Mouse (Mus musculus): ENCODE results near the gene Tmem229b. TPM values are rescaled to one million over a fixed set of nuclear protein-coding genes. Genes with fewer than 3 reads are reported as not detected.

Tmem229b gene
- polyA plus RNA-seq, 1 experiment from 2014 or later = 3.3 TPM

DNA sequence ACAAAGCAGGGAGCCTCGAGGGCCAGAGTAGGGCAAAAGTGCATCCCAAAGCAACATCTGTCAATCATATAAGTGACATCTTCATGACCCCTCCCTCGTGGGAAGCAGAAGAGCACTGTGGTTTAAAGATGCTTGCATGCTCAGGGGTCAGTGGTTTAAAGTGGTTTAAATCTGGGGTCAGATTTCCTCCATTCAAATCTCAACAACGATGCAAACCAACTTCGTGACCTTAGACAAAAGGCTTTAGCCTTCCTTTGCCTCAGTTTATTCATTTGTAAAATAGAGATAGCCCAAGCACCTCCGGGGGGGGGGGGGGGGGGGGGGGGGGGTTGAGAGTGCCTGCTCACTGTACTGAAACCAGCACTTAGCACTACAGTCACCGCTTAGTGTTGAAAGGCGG lies 10.7 kb downstream of the Tmem229b start:
- ATAC-seq (replicated peaks; ENCODE audit: low FRiP score, low read depth) (no peak), DNase-seq (ENCODE audit: low spot score) (no peak)
- H3K36me3 ChIP-seq (ENCODE audit: insufficient read depth, low read length) = no peaks in the 10 kb centered on the region
- 35% methylated on average over 6 of the region's 7 CpGs for WGBS
- no peak for TF ChIP-seq CTCF (IDR thresholded peaks at IDR 0.05; ENCODE audit: low read depth)
- no peak overlapping the region for H3K4me2 ChIP-seq (ENCODE audit: low read length)
- no peak overlapping the region for H3K4me3 ChIP-seq (replicated peaks; ENCODE audit: low read depth, low read length)
- H3K27me3 ChIP-seq (ENCODE audit: insufficient read depth, low read length) = no peaks in the 10 kb centered on the region
- H3K27ac ChIP-seq = no peak overlapping the region
- no peaks in the 10 kb centered on the region for H3K9me3 ChIP-seq (replicated peaks; ENCODE audit: low read length)
- H3K4me1 ChIP-seq (replicated peaks; ENCODE audit: insufficient read depth, low read length) = no peaks in the 10 kb centered on the region
- H3K9ac ChIP-seq (ENCODE audit: low read depth, low read length) = no peak overlapping the region

DNA sequence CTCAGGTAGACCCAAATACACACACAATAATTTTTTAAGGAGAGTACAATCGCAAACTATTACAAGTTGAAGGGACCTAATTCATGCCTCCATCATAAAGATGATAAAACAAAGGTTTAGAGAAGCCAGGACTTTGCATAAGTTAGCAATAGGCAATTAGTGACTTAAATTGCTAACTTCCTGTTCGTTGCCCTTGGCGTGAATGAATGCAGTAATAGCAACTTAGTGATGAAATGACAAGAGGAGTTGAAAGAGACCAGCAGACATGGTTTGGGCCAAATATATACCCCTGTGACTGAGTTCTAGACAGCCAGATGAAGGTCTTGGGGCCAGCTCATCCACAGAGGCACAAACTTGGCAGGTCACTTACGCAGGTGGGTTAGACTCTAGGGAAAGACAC lies 11.2 kb downstream of the Tmem229b start:
- Histone ChIP-seq H3K9me3 (replicated peaks; ENCODE audit: low read length) (no peaks in the 10 kb centered on the region), H3K36me3 (ENCODE audit: insufficient read depth, low read length) (no peaks in the 10 kb centered on the region), H3K27ac (no peak overlapping the region), H3K27me3 (ENCODE audit: insufficient read depth, low read length) (no peaks in the 10 kb centered on the region), H3K4me2 (ENCODE audit: low read length) (no peak overlapping the region), H3K4me1 (replicated peaks; ENCODE audit: insufficient read depth, low read length) (no peaks in the 10 kb centered on the region), H3K9ac (ENCODE audit: low read depth, low read length) (no peak overlapping the region), H3K4me3 (replicated peaks; ENCODE audit: low read depth, low read length) (no peak overlapping the region)
- DNase-seq (ENCODE audit: low spot score) (no peak), ATAC-seq (replicated peaks; ENCODE audit: low FRiP score, low read depth) (no peak)
- WGBS = 81% methylated on average over 4 of the region's 4 CpGs
- no peak for TF ChIP-seq CTCF (IDR thresholded peaks at IDR 0.05; ENCODE audit: low read depth)

DNA sequence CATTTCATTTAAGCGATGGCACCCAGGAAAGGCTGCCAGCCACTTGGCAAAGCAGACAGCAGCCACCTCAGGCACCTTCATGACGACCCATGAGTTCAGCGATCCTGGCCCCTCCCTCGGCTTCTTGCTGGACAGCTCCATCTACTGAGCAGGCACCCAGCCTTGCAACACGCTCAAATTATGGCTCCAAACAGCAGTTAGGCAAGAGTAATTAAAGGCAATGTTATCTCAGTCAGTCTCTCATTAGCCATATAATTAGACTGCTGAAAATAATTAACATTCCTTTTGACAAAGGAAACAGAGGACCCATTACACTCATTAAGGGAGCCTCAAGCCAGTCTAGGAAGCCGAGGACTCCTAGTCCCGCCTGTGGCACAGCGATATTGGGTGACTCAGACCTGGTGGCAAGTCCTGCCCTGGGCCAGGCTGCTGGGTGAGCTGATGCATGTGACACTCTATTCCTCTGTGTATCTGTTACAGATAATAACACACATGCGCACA lies 19.8 kb downstream of the Tmem229b start:
- ATAC-seq (replicated peaks; ENCODE audit: low FRiP score, low read depth) = no peak
- 43% methylated on average over 9 of the region's 9 CpGs for WGBS

DNA sequence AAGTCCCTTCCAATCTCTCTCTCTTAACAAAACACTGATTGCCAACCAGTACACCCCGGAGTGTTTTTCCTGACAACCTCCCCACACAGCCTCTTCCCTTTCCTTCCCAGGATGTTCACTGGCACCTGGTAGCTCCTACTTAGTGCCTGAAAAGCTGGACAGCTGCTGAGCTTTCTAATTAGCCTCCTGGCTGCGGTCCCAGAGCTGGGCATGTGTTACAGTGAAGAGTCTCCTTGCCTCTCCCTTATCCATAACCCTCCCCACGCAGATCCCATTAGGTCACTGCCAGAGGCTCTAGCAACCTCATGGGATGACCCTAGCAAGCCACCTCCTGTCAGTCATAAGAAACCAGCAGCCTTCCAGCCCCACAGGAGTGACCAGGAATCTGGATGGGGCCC lies 23.4 kb downstream of the Tmem229b start:
- no peak overlapping the region for H3K9ac ChIP-seq (ENCODE audit: low read depth, low read length)
- H3K36me3 ChIP-seq (ENCODE audit: insufficient read depth, low read length) = no peaks in the 10 kb centered on the region
- TF ChIP-seq CTCF (IDR thresholded peaks at IDR 0.05; ENCODE audit: low read depth) = no peak
- H3K4me3 ChIP-seq (replicated peaks; ENCODE audit: low read depth, low read length) = no peak overlapping the region
- 46% methylated on average over 3 of the region's 3 CpGs for WGBS
- no peak overlapping the region for H3K27ac ChIP-seq
- no peak overlapping the region for H3K4me2 ChIP-seq (ENCODE audit: low read length)
- DNase-seq (ENCODE audit: low spot score) (no peak), ATAC-seq (replicated peaks; ENCODE audit: low FRiP score, low read depth) (no peak)
- H3K27me3 ChIP-seq (ENCODE audit: insufficient read depth, low read length) = no peaks in the 10 kb centered on the region
- no peaks in the 10 kb centered on the region for H3K9me3 ChIP-seq (replicated peaks; ENCODE audit: low read length)
- H3K4me1 ChIP-seq (replicated peaks; ENCODE audit: insufficient read depth, low read length) = no peaks in the 10 kb centered on the region

More for the DNA sequence above, 19.8 kb downstream of the Tmem229b start:
- Histone ChIP-seq H3K9me3 (replicated peaks; ENCODE audit: low read length) (no peaks in the 10 kb centered on the region), H3K27ac (no peak overlapping the region), H3K4me3 (replicated peaks; ENCODE audit: low read depth, low read length) (no peak overlapping the region), H3K4me1 (replicated peaks; ENCODE audit: insufficient read depth, low read length) (no peaks in the 10 kb centered on the region), H3K36me3 (ENCODE audit: insufficient read depth, low read length) (no peaks in the 10 kb centered on the region), H3K9ac (ENCODE audit: low read depth, low read length) (no peak overlapping the region), H3K27me3 (ENCODE audit: insufficient read depth, low read length) (no peaks in the 10 kb centered on the region), H3K4me2 (ENCODE audit: low read length) (no peak overlapping the region)
- no peak for DNase-seq (ENCODE audit: low spot score)
- peak; percentile 39; the same call in 1 of the 2 replicates for TF ChIP-seq CTCF (IDR thresholded peaks at IDR 0.05; ENCODE audit: low read depth)

DNA sequence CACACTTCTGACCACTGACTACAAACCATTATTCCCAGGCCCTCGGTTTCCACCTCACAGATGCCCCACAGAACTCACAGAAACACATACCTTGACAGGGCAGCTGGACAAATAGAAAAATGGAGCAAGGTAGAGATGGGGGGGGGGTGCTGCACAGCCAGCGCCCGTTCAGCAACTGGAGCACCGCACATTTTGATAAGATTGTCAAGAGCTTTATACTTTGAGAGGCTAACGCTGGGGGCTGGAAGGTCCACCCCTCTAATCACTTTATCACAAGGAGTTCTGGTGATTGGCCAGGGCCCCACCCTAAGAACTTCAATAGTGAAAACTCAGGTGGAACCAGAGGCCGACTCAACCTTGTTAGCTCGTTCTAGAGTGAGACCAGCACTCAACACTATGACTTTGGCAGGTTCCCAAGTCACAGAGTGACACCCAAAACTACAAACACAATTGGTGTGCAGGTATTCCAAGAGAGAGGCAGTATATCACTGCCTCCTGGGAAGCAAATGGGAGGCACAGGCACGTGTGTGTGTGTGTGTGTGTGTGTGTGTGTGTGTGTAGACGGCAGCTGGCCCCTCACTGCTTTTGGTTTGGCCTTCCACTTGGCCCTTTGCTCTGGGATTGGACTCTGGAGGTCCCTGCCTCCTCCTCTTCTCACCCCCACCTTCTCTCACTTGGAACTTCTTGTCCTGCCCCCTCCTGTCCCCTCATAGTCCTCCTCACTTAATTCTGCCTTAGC lies 24.0 kb downstream of the Tmem229b start:
- 55% methylated on average over 9 of the region's 9 CpGs for WGBS

DNA sequence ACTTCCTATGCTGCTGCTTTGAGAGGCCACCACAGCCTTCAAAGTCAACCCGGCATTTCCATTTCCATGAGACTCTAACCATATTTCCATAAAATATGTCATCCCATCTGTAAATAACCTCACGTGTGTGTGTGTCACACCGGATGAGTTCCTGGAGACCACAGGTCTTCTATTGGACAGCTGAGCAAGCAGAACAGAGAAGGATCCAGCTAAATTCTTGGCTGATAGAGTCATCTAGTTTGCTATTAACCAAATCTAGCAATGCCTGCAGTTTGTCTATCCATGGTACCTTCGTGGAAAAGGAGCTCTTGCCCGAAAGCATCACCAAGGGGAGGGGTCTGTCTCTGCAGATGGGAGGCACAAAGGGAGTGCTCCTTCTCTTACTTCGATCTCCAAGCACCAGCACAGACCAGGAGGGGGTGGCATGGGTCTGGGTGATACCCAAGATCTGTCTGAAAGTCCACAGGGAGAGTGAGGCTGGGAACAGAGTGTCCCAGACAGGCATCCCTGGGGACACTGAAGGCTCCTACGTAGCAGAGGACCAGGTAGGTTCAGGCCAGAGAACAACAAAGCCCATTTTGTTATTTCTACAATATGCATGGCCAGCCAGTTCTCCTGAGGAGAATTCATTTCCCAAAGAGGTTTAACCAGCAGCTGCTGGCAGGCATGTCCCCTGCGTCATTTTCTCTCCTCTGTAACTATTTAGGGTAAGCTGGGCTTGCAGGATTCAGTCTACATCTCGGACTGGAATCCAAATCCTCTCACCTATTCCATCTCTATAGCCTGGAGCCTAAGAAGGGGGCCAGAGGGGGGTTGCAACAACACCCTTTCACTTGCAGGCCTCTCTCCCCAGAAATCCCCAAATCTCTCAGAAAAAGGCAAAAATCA lies 25.2 kb downstream of the Tmem229b start:
- no peak overlapping the region for H3K4me2 ChIP-seq (ENCODE audit: low read length)
- no peaks in the 10 kb centered on the region for H3K36me3 ChIP-seq (ENCODE audit: insufficient read depth, low read length)
- TF ChIP-seq CTCF (IDR thresholded peaks at IDR 0.05; ENCODE audit: low read depth) = no peak
- H3K9me3 ChIP-seq (replicated peaks; ENCODE audit: low read length) = no peaks in the 10 kb centered on the region
- H3K9ac ChIP-seq (ENCODE audit: low read depth, low read length) = no peak overlapping the region
- H3K27ac ChIP-seq = no peak overlapping the region
- 62% methylated on average over 9 of the region's 9 CpGs for WGBS
- no peaks in the 10 kb centered on the region for H3K27me3 ChIP-seq (ENCODE audit: insufficient read depth, low read length)
- no peak overlapping the region for H3K4me3 ChIP-seq (replicated peaks; ENCODE audit: low read depth, low read length)
- no peaks in the 10 kb centered on the region for H3K4me1 ChIP-seq (replicated peaks; ENCODE audit: insufficient read depth, low read length)
- peak; percentile 62; the same call in 1 of the 2 replicates for ATAC-seq (replicated peaks; ENCODE audit: low FRiP score, low read depth)
- DNase-seq (ENCODE audit: low spot score) = peak; percentile 24

More for the DNA sequence above, 24.0 kb downstream of the Tmem229b start:
- no peak overlapping the region for H3K4me2 ChIP-seq (ENCODE audit: low read length)
- H3K4me1 ChIP-seq (replicated peaks; ENCODE audit: insufficient read depth, low read length) = no peaks in the 10 kb centered on the region
- no peaks in the 10 kb centered on the region for H3K9me3 ChIP-seq (replicated peaks; ENCODE audit: low read length)
- no peaks in the 10 kb centered on the region for H3K36me3 ChIP-seq (ENCODE audit: insufficient read depth, low read length)
- ATAC-seq (replicated peaks; ENCODE audit: low FRiP score, low read depth) (no peak), DNase-seq (ENCODE audit: low spot score) (no peak)
- H3K4me3 ChIP-seq (replicated peaks; ENCODE audit: low read depth, low read length) = no peak overlapping the region
- H3K9ac ChIP-seq (ENCODE audit: low read depth, low read length) = no peak overlapping the region
- no peaks in the 10 kb centered on the region for H3K27me3 ChIP-seq (ENCODE audit: insufficient read depth, low read length)
- H3K27ac ChIP-seq = no peak overlapping the region
- TF ChIP-seq CTCF (IDR thresholded peaks at IDR 0.05; ENCODE audit: low read depth) = no peak

All from kidney, postnatal 0 days (tissue).